Mouse (Mus musculus) inflammation-experienced regulatory T-cells, adult 6 months (primary cell): ENCODE data around the gene Gm7714. TPM values are rescaled to one million over a fixed set of nuclear protein-coding genes. Genes with fewer than 3 reads are reported as not detected.
"Not testable (repeated sequence)": the region's sequence is repeated elsewhere in the genome, so short reads cannot be mapped to it uniquely, and the experiment has no call there.

ENCODE experiments used
- ATAC-seq: one replicate; pipeline ENCODE4 v1.8.0; 2017
- polyA plus RNA-seq, 3 experiments: library from polyadenylated mRNA; unstranded; fragments of 100-300 nt; shearing (Covaris generic); gene quantifications; one replicate each; pipeline ENCODE4 v1.2.1; 2017

The Gm7714 gene
- polyA plus RNA-seq, result not detected

DNA sequence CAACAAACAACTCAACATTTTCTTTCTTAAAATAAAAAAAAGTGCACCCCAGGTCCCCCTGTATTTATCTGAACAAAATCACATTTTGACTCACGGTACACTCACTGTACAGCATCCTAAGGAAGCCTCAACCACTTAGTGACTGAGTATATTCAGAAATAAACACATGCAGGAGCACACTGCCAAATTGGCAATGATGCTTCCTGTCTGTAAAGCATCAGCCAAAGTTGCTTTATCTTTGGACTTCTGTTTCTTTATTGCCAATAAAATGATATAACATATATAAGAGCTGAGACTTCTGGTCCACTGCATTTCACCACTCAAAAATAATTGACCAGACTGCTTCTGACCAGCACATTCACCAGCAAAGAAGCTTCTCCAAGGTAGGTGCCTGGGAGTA lies at the start of gene Gm7714:
Gm7714 (plus strand) TSS at position 301 of the 400 bp plus-strand sequence.
- no peak for ATAC-seq

DNA sequence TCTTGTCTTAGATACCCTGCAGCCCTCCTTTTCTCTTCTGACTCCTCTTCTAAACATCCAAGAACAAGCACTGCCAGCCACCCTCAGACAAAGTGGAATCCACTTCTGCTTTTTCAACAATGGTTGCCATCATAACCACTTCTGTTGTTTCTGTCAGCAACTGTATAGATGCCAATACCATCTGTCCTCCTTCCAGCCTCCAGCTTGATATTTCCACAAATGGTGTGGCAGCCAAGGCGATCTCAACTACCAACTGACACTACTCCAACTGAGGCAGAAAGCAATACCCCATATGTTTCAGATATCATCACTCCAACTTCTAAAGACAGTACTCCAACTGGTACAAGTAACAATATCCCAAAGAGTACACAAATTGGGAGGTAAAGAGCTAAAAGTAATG lies 12.2 kb upstream of the Gm7714 start:
- ATAC-seq, result no peak

DNA sequence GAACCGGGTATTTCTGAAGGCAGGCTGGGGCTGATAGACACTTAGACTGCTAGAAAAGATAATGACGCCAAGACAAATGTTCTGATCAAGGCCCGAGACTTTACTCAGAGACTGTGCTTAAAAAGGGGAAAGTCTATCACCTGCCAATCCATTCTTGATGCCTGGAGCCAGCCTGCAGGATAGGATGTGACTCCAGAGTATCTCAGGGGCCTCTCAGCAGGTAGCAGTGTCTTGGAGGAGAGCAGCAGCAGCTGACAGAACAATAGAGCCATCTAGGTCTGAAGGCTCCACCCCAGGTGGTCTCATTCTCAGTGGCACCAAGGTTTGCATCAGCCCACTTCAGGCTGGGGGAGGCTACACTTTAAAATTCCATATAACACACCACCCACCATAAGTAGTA lies 42.6 kb downstream of the Gm7714 start:
- not testable (repeated sequence) for ATAC-seq

DNA sequence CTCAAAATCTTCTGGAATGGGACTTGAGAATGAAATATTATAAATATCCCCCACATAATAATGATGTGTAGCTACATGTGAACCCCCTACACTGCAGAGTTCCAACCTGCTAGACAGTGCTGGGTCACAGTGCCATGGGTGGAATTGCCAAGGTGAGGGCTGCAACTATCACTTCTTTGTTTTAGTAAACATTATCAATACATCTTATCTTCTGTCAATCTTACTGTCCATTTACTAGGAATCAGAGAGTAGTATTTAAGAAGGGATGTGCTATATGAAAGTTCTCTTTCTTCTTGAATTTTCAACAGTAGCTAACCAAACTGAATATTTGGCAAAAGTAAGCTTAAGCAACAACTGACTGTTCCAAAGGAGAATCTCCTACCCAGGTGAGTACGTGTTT lies 48.3 kb downstream of the Gm7714 start, which contains the start of gene Prol1:
Prol1 (plus strand) TSS at position 301 of the 400 bp plus-strand sequence.
- ATAC-seq, result no peak

Other genes starting within 250 kb of the Gm7714 start
- not detected for gene Smr2, start 182.4 kb upstream of the Gm7714 start, polyA plus RNA-seq
- gene Gm11116, start 157.4 kb upstream of the Gm7714 start, polyA plus RNA-seq, result not detected
- not detected for gene Gm11115, start 114.8 kb upstream of the Gm7714 start, polyA plus RNA-seq
- not detected for gene Prol1, start 48.4 kb downstream of the Gm7714 start, polyA plus RNA-seq
- gene Amtn, start 107.2 kb downstream of the Gm7714 start, polyA plus RNA-seq, result not detected
- gene Ambn, start 187.1 kb downstream of the Gm7714 start, polyA plus RNA-seq, result not detected
- under 1 TPM in 1 of 3 experiments, not detected in 2; 0.09 TPM for gene Enam, start 219.1 kb downstream of the Gm7714 start, polyA plus RNA-seq